Mouse (Mus musculus) limb, embryonic 12.5 days (tissue): ENCODE measurements at regions not wholly inside any gene's neighbourhood (a gene's known extent, or its start where the extent isn't known, plus 50 kb on each side); places are given as distances from the start of the nearest gene placed in this dataset.

Experiments used
- ATAC-seq: fragments of 200-750 bp; cut with Nextera tagmentation; 2 replicates; pipeline ENCODE4 v1.8.0; 2017; ENCODE audit warnings: low read depth, moderate TSS enrichment; ENCODE audit not compliant: insufficient number of reproducible peaks, insufficient read depth, low FRiP score, low TSS enrichment
- H3K27ac ChIP-seq: fragments of 300-500 bp; sonication (generic); 2 replicates; pipeline ENCODE4 v1.5.1; 2016; ENCODE audit warnings: mild to moderate bottlenecking, moderate library complexity
- H3K27me3 ChIP-seq: fragments of 300-500 bp; sonication (generic); 2 replicates; pipeline ENCODE4 v1.6.1; 2016; ENCODE audit warnings: mild to moderate bottlenecking, moderate library complexity
- H3K36me3 ChIP-seq: fragments of 300-500 bp; sonication (generic); 2 replicates; pipeline ENCODE4 v1.6.1; 2016; ENCODE audit warnings: mild to moderate bottlenecking, moderate library complexity
- H3K4me1 ChIP-seq: fragments of 300-500 bp; sonication (generic); replicated peaks from 2 replicates; pipeline ENCODE4 v1.6.1; 2016
- H3K4me2 ChIP-seq: fragments of 300-500 bp; sonication (generic); 2 replicates; pipeline ENCODE4 v1.6.1; 2016; ENCODE audit warnings: mild to moderate bottlenecking, moderate library complexity
- H3K4me3 ChIP-seq: fragments of 300-500 bp; sonication (generic); replicated peaks from 2 replicates; pipeline ENCODE4 v1.5.1; 2016; ENCODE audit warnings: mild to moderate bottlenecking
- H3K9ac ChIP-seq: fragments of 300-500 bp; sonication (generic); replicated peaks from 2 replicates; pipeline ENCODE4 v1.6.1; 2016; ENCODE audit warnings: mild to moderate bottlenecking, moderate library complexity
- H3K9me3 ChIP-seq: fragments of 300-500 bp; sonication (generic); 2 replicates; pipeline ENCODE4 v1.6.1; 2016; ENCODE audit warnings: mild to moderate bottlenecking, moderate library complexity
- WGBS: fragments of 180-500 bp; shearing (Covaris S2); methylation state at CpG from one replicate; pipeline ENCODE4 v1.1.7; 2016; 5-methylcytosine and 5-hydroxymethylcytosine counted together

- no peaks in the 10 kb centered on the region for H3K9me3 ChIP-seq
- H3K4me1 ChIP-seq, result no peaks in the 10 kb centered on the region
- H3K27me3 ChIP-seq, result no peaks in the 10 kb centered on the region
- H3K9ac ChIP-seq, result no peak overlapping the region
- ATAC-seq, result no peak
- H3K27ac ChIP-seq, result no peak overlapping the region
- no peak overlapping the region for H3K4me2 ChIP-seq
- no peaks in the 10 kb centered on the region for H3K36me3 ChIP-seq
- no peak overlapping the region for H3K4me3 ChIP-seq
- 83% methylated on average over 4 of the region's 4 CpGs for WGBS
Observed at GRCm38 (mm10) chr7:64076764-64077360, 76.8 kb upstream of the Trpm1 start.

- no peak for ATAC-seq
Observed at GRCm38 (mm10) chr7:64075696-64076313, 77.8 kb upstream of the Trpm1 start.

GRCm38 (mm10) chr7:64074661-64075234 lies 78.9 kb upstream of the Trpm1 start:
- H3K4me2 ChIP-seq, result no peak overlapping the region
- H3K27me3 ChIP-seq, result no peaks in the 10 kb centered on the region
- H3K4me1 ChIP-seq, result no peaks in the 10 kb centered on the region
- H3K36me3 ChIP-seq, result no peaks in the 10 kb centered on the region
- WGBS, result 86% methylated on average over 4 of the region's 4 CpGs
- H3K4me3 ChIP-seq, result no peak overlapping the region
- ATAC-seq, result no peak
- H3K9ac ChIP-seq, result no peak overlapping the region
- no peaks in the 10 kb centered on the region for H3K9me3 ChIP-seq
- H3K27ac ChIP-seq, result no peak overlapping the region

More at GRCm38 (mm10) chr7:64075696-64076313, 77.8 kb upstream of the Trpm1 start:
- no peaks in the 10 kb centered on the region for H3K4me1 ChIP-seq
- H3K4me3 ChIP-seq, result no peak overlapping the region
- H3K4me2 ChIP-seq, result no peak overlapping the region
- no peaks in the 10 kb centered on the region for H3K36me3 ChIP-seq
- H3K9ac ChIP-seq, result no peak overlapping the region
- no peak overlapping the region for H3K27ac ChIP-seq
- H3K9me3 ChIP-seq, result no peaks in the 10 kb centered on the region
- no peaks in the 10 kb centered on the region for H3K27me3 ChIP-seq
- 73% methylated on average over 1 of the region's 1 CpGs for WGBS

GRCm38 (mm10) chr7:64074186-64074585 lies 79.4 kb upstream of the Trpm1 start:
- H3K4me3 ChIP-seq, result no peak overlapping the region
- H3K4me1 ChIP-seq, result no peaks in the 10 kb centered on the region
- H3K27me3 ChIP-seq, result no peaks in the 10 kb centered on the region
- H3K4me2 ChIP-seq, result no peak overlapping the region
- ATAC-seq, result no peak
- no peak overlapping the region for H3K27ac ChIP-seq
- no peak overlapping the region for H3K9ac ChIP-seq
- no peaks in the 10 kb centered on the region for H3K36me3 ChIP-seq
- WGBS, result 84% methylated on average over 4 of the region's 4 CpGs
- H3K9me3 ChIP-seq, result no peaks in the 10 kb centered on the region

- WGBS, result 90% methylated on average over 3 of the region's 3 CpGs
- Histone ChIP-seq H3K4me2 (no peak overlapping the region), H3K9ac (no peak overlapping the region), H3K27me3 (no peaks in the 10 kb centered on the region), H3K4me1 (no peaks in the 10 kb centered on the region), H3K9me3 (no peaks in the 10 kb centered on the region), H3K27ac (no peak overlapping the region), H3K4me3 (no peak overlapping the region), H3K36me3 (no peaks in the 10 kb centered on the region)
- ATAC-seq, result no peak
Observed at GRCm38 (mm10) chr7:64073781-64074180, 79.9 kb upstream of the Trpm1 start.

- H3K4me3 ChIP-seq, result no peak overlapping the region
- no peak for ATAC-seq
Observed at GRCm38 (mm10) chr7:64070930-64071329, 82.7 kb upstream of the Trpm1 start.

GRCm38 (mm10) chr7:64065529-64066247 lies 87.9 kb upstream of the Trpm1 start:
- no peak overlapping the region for H3K9ac ChIP-seq
- no peaks in the 10 kb centered on the region for H3K27me3 ChIP-seq
- no peak for ATAC-seq
- no peak overlapping the region for H3K4me3 ChIP-seq
- no peak overlapping the region for H3K4me2 ChIP-seq
- H3K36me3 ChIP-seq, result no peaks in the 10 kb centered on the region
- WGBS, result 86% methylated on average over 23 of the region's 23 CpGs
- H3K27ac ChIP-seq, result no peak overlapping the region
- no peaks in the 10 kb centered on the region for H3K9me3 ChIP-seq
- H3K4me1 ChIP-seq, result no peaks in the 10 kb centered on the region

More at GRCm38 (mm10) chr7:64070930-64071329, 82.7 kb upstream of the Trpm1 start:
- Histone ChIP-seq H3K4me1 (no peaks in the 10 kb centered on the region), H3K36me3 (no peaks in the 10 kb centered on the region), H3K27me3 (no peaks in the 10 kb centered on the region), H3K27ac (no peak overlapping the region), H3K9me3 (no peaks in the 10 kb centered on the region), H3K4me2 (no peak overlapping the region), H3K9ac (no peak overlapping the region)
- WGBS, result 91% methylated on average over 5 of the region's 5 CpGs

- Histone ChIP-seq H3K9me3 (no peaks in the 10 kb centered on the region), H3K4me1 (no peaks in the 10 kb centered on the region), H3K27ac (no peak overlapping the region), H3K4me2 (no peak overlapping the region), H3K27me3 (no peaks in the 10 kb centered on the region), H3K4me3 (no peak overlapping the region), H3K36me3 (no peaks in the 10 kb centered on the region), H3K9ac (no peak overlapping the region)
- ATAC-seq, result no peak
- WGBS, result 87% methylated on average over 7 of the region's 7 CpGs
Observed at GRCm38 (mm10) chr7:64064460-64065241, 89.0 kb upstream of the Trpm1 start.

- H3K4me2 ChIP-seq, result no peak overlapping the region
- no peak for ATAC-seq
- no peak overlapping the region for H3K9ac ChIP-seq
- no peaks in the 10 kb centered on the region for H3K4me1 ChIP-seq
- no peak overlapping the region for H3K27ac ChIP-seq
- H3K36me3 ChIP-seq, result no peaks in the 10 kb centered on the region
- H3K9me3 ChIP-seq, result no peaks in the 10 kb centered on the region
- no peak overlapping the region for H3K4me3 ChIP-seq
- WGBS, result 64% methylated on average over 4 of the region's 4 CpGs
- H3K27me3 ChIP-seq, result 0 out of 2 replicates have a peak, but pooled peaks cover 5% of the 10 kb centered on the region
Observed at GRCm38 (mm10) chr7:64061170-64061569, 92.5 kb upstream of the Trpm1 start.

- no peak overlapping the region for H3K27ac ChIP-seq
- no peaks in the 10 kb centered on the region for H3K36me3 ChIP-seq
- H3K27me3 ChIP-seq, result 0 out of 2 replicates have a peak, but pooled peaks cover 5% of the 10 kb centered on the region
- H3K4me1 ChIP-seq, result no peaks in the 10 kb centered on the region
- 72% methylated on average over 1 of the region's 1 CpGs for WGBS
- ATAC-seq, result no peak
- no peak overlapping the region for H3K4me2 ChIP-seq
- no peaks in the 10 kb centered on the region for H3K9me3 ChIP-seq
- no peak overlapping the region for H3K4me3 ChIP-seq
- H3K9ac ChIP-seq, result no peak overlapping the region
Observed at GRCm38 (mm10) chr7:64060582-64060981, 93.1 kb upstream of the Trpm1 start.

GRCm38 (mm10) chr7:64060051-64060450 lies 93.6 kb upstream of the Trpm1 start:
- no peak overlapping the region for H3K9ac ChIP-seq
- 0% methylated on average over 1 of the region's 1 CpGs for WGBS
- H3K9me3 ChIP-seq, result no peaks in the 10 kb centered on the region
- ATAC-seq, result no peak
- no peaks in the 10 kb centered on the region for H3K4me1 ChIP-seq
- no peak overlapping the region for H3K4me3 ChIP-seq
- H3K36me3 ChIP-seq, result no peaks in the 10 kb centered on the region
- H3K27me3 ChIP-seq, result 0 out of 2 replicates have a peak, but pooled peaks cover 5% of the 10 kb centered on the region
- H3K4me2 ChIP-seq, result no peak overlapping the region
- no peak overlapping the region for H3K27ac ChIP-seq
